Mouse (Mus musculus): ENCODE measurements around the gene Gng4.

DNA sequence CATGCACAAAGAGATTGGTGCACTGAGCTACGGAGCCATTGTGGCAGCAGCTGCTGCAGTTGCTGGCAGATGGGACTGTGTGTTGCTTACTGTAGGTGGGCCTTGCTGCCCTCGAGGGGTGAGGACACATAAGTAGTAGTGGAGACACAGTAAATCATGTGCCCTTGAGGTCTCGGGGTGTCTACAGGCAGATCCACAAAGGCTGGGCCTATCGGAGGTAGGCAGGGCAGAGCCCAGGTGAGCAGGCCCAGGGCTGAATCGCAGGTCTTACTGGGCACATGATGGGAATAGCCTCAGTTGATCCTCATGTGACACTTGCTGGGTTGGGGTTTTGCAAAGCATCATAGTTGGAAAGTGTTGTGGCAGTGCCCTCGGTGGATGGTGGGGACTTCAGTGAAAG lies 3.1 kb downstream of the Gng4 start:
- TF ChIP-seq CTCF (IDR thresholded peaks at IDR 0.05; ENCODE audit: borderline replicate concordance, extremely low read depth, insufficient read depth, insufficient read length) (no peak), POLR2A (IDR thresholded peaks at IDR 0.05; ENCODE audit: borderline replicate concordance, extremely low read depth, insufficient read depth, insufficient read length, poor library complexity, severe bottlenecking) (no peak)

All from brain, embryonic 14.5 days (tissue).